Mouse (Mus musculus) lung, adult 2 months (tissue): Measurements from ENCODE around the gene Slc4a8.

Experiments used
- CTCF ChIP-seq: fragments of 200-500 bp; IDR thresholded peaks from 2 replicates; pipeline ENCODE4 v1.5.1; 2011; ENCODE audit warnings: mild to moderate bottlenecking, low read length, control low read depth; ENCODE audit not compliant: insufficient read depth
- POLR2A ChIP-seq: fragments of 200-500 bp; IDR thresholded peaks from 2 replicates; pipeline ENCODE4 v1.6.1; 2011; ENCODE audit warnings: low read depth, mild to moderate bottlenecking, control low read depth, low read length, borderline replicate concordance; ENCODE audit errors: extremely low read depth

GRCm38 (mm10) chr15:100792324-100792723 is 30.8 kb downstream of the Slc4a8 start:
- TF ChIP-seq CTCF (no peak), POLR2A (no peak)
